Mouse (Mus musculus): ENCODE measurements around the gene Nkx1-1. TPM values are rescaled to one million over a fixed set of nuclear protein-coding genes. Genes with fewer than 3 reads are reported as not detected.

The Nkx1-1 gene
- 0.11 TPM in 1 of 2 replicates, not detected in the other for polyA plus RNA-seq (2016; fragmentation: Nextera tagmentation; extraction: Ambion mirVana)

DNA sequence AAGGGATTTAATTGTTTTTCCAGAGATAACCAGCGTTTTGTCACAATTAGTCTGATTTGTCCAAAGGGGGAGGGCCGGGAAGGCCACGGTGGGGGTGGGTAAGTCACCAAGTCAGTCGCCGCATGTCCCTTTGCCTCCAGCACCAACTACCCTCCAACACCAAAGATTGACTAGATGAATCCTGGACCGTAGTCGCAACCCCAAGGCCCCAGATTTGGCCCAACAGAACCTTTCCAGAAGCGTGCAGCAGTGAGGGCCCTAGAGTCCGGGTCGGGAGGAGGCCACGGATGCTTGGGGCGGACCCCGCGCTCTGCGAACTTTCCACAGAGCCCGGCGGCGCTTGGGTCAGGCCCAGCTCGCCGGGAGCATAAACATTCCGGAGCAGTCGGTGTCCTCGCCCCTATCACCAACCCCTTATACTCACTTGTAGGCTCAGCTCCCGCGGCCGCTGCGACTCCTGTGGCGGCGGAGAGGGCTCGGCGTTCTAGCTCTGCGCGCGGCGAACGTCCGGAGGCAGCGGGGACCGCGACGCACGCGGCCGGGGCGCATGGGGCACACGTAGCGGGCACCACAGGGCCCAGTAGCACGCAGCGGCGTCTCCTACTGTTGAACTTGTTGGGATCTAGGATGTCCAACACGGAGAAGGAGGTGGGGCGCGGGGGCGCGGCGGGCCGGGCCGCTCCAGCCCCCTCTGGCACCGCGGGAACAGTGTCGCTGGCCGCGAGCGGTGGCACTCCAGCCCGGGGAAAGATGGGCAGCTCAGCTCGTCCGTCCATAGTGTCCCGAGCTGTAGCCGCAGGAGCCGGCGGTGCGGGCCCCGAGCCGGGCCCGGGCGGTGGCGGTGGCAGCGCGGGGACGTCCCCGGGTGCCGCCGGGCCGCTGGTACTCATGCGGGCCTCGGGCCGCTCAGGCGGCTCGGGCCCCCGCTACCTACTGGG, at the start of gene Nkx1-1:
Gene Nkx1-1, minus strand, starts transcription at position 776 of the 938 bp plus-strand sequence.
- Histone ChIP-seq H3K4me3 (peak within 1 kb of the TSS; percentile 50), H3K4me1 (peaks cover 59% of the 10 kb centered on the region), H3K27me3 (ENCODE audit: low read depth, poor library complexity, severe bottlenecking) (peaks cover 100% of the 10 kb centered on the region), H3K27ac (replicated peaks) (no peak within 1 kb of the TSS), H3K36me3 (no peaks in the 10 kb centered on the region), H3K9me3 (replicated peaks) (no peaks in the 10 kb centered on the region)
- under 1% methylated on average over 90 of the region's 90 CpGs for WGBS
- peak; percentile 53 for DNase-seq (ENCODE audit: low spot score)

DNA sequence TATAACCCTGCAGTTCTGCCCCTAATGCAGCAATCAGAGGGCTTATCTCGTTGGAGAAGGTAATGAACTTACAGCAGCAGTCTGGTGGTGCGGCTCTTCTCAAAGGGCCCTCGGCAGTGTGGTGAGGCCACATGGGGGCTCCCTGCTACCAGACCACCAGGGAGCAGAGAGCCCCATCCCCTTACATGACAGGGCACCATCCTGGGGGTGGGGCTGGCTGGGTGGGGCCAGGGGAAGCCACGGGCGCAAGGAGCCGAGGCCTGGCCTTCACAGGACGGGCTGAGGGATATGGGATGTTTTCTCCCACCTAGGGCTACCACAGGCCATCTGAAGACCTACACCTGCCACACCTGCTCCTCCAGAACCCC, 47.5 kb upstream of the Nkx1-1 start:
- Histone ChIP-seq H3K27ac (replicated peaks) (peak overlapping the region; percentile 38; the same call in 1 of the 2 replicates), H3K4me1 (peaks cover 24% of the 10 kb centered on the region), H3K36me3 (no peaks in the 10 kb centered on the region), H3K9me3 (replicated peaks) (no peaks in the 10 kb centered on the region), H3K27me3 (ENCODE audit: low read depth, poor library complexity, severe bottlenecking) (peaks cover 4% of the 10 kb centered on the region; the same call in 1 of the 2 replicates), H3K4me3 (no peak overlapping the region)
- no peak for DNase-seq (ENCODE audit: low spot score)
- WGBS: 64% methylated on average over 7 of the region's 7 CpGs

DNA sequence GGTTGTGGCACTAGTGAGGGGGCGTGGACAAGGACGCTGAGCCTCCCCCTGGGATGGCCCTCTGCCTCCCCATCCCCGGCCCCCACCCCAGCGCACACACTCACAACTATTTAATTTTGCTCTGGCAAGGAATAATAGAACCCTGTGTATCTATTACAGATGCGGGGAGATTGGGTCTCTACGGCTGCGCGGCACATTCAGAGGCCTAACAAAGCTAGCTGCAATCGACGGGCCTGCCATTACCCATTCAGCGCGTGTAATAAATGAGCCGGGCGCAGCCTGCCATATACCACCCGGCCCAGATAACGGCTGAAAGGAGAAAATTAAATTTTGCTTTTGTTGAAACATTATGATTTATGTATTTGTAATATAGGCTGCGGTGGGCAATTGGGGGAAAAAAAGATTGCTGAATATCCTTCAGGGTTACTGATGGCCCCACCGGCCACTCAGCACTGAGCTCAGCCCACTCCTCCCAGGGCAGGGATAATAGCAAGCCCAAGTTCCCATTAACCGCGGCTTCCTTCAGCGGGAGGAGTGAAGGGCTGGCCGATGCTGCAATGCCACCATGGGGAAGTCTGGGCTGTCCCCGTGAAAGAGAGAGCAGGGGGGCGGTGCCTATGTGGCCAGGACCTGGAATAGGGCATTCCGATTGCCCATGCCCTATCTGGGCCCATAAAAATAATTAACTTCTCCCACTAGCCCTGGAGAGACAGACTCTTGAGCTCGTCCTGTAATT, 47.0 kb upstream of the Nkx1-1 start:
- Histone ChIP-seq H3K27me3 (ENCODE audit: low read depth, poor library complexity, severe bottlenecking) (no peaks in the 10 kb centered on the region), H3K9me3 (replicated peaks) (no peaks in the 10 kb centered on the region), H3K27ac (replicated peaks) (peak overlapping the region; percentile 38; the same call in 1 of the 2 replicates), H3K36me3 (no peaks in the 10 kb centered on the region), H3K4me3 (no peak overlapping the region), H3K4me1 (peaks cover 24% of the 10 kb centered on the region)
- DNase-seq (ENCODE audit: low spot score): no peak
- 72% methylated on average over 26 of the region's 26 CpGs for WGBS

DNA sequence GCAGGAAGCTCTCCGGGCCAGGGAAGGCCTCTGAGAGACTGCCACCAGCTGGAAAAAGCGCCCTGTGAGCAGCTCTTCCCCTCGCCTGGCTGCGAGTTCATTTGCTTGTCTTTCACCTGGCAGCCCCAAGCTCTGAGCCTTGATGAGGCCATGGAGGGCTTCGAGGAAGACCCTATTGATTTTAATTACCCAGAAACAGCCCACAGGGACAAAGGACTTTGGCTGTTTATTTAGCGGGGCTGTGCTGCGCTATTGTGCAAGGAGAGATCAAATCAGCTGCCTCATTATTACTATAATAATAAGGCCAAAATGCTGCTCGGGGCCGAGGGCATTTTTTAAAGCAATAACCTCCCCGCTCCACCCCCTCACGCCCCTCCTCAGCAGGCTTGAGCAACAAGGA, 31.7 kb upstream of the Nkx1-1 start:
- Histone ChIP-seq H3K9me3 (replicated peaks) (no peaks in the 10 kb centered on the region), H3K36me3 (no peaks in the 10 kb centered on the region), H3K4me3 (no peak overlapping the region), H3K27ac (replicated peaks) (peak overlapping the region; percentile 58), H3K27me3 (ENCODE audit: low read depth, poor library complexity, severe bottlenecking) (peaks cover 26% of the 10 kb centered on the region), H3K4me1 (peaks cover 31% of the 10 kb centered on the region)
- DNase-seq (ENCODE audit: low spot score): no peak
- 60% methylated on average over 11 of the region's 11 CpGs for WGBS

DNA sequence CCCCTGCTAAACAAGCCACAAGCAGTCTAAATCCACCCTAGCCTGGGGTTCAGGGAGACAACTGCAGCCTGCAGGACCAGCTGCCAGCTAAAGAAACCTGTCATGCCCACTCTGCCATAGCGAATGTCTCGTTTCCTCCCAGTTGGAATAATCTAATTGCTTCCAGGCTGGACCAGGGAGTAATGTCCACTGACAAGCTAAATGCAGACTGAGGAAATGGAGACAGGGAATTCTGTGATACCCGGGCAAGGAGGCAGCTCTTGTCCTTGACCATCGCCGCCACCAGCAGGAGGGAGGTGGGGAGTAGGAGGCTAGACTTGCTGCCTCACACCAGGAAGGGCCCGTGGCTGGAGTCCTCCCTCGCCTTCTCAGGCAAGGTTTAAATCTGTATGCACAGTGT, 30.6 kb upstream of the Nkx1-1 start:
- WGBS: 77% methylated on average over 7 of the region's 7 CpGs
- Histone ChIP-seq H3K4me3 (no peak overlapping the region), H3K4me1 (peaks cover 31% of the 10 kb centered on the region), H3K9me3 (replicated peaks) (no peaks in the 10 kb centered on the region), H3K27ac (replicated peaks) (peak overlapping the region; percentile 58; the same call in 1 of the 2 replicates), H3K36me3 (no peaks in the 10 kb centered on the region), H3K27me3 (ENCODE audit: low read depth, poor library complexity, severe bottlenecking) (peaks cover 35% of the 10 kb centered on the region)
- DNase-seq (ENCODE audit: low spot score): no peak

DNA sequence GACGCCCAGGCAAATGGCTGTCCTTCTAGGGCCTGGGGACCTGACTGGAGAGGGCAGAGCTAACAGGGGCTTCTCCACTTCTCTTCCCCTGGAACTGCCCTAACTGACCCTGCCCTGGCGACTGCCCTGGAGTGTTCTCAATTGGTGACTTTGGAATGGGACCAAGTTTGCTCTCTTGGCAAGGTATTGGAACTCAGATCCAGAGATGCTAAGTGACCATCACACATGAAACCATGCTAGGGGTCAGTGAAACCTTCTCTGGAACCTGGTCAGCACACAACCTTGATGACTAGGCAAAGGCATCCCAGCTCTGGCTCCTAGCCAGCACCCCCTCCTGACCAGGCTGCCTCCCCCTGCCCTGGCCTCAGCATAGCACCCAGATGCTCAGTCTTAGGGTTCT, 25.3 kb upstream of the Nkx1-1 start:
- WGBS: 85% methylated on average over 2 of the region's 2 CpGs
- Histone ChIP-seq H3K27ac (replicated peaks) (no peak overlapping the region), H3K9me3 (replicated peaks) (no peaks in the 10 kb centered on the region), H3K4me3 (no peak overlapping the region), H3K4me1 (peaks cover 12% of the 10 kb centered on the region), H3K27me3 (ENCODE audit: low read depth, poor library complexity, severe bottlenecking) (peaks cover 37% of the 10 kb centered on the region), H3K36me3 (no peaks in the 10 kb centered on the region)
- DNase-seq (ENCODE audit: low spot score): no peak

DNA sequence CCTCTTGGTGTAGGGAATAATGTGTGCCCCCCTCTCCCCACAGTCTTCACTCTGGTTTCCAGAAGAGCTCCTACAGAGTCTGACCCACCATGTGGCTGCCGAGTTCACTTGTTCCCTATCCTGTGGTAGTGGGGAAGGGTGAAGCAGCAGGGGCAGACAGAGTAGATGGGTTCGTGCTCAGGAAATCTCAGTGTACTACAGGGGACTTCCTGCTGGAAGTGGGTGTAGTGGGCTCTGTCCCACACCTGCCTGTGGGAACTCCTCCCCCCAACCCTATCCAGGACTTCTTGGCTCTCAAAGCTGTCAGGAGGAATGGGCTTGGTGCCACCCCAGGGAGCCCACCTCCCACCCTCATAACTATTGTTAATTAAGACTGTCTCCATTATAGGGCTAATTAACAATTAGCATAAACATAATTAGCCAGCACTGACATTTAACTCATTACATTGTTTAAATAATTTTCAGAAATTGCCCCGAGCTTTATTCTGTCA, 24.4 kb upstream of the Nkx1-1 start:
- Histone ChIP-seq H3K27me3 (ENCODE audit: low read depth, poor library complexity, severe bottlenecking) (peaks cover 27% of the 10 kb centered on the region), H3K4me1 (peaks cover 5% of the 10 kb centered on the region), H3K9me3 (replicated peaks) (no peaks in the 10 kb centered on the region), H3K4me3 (no peak overlapping the region), H3K36me3 (no peaks in the 10 kb centered on the region), H3K27ac (replicated peaks) (no peak overlapping the region)
- DNase-seq (ENCODE audit: low spot score): no peak
- 62% methylated on average over 3 of the region's 3 CpGs for WGBS

DNA sequence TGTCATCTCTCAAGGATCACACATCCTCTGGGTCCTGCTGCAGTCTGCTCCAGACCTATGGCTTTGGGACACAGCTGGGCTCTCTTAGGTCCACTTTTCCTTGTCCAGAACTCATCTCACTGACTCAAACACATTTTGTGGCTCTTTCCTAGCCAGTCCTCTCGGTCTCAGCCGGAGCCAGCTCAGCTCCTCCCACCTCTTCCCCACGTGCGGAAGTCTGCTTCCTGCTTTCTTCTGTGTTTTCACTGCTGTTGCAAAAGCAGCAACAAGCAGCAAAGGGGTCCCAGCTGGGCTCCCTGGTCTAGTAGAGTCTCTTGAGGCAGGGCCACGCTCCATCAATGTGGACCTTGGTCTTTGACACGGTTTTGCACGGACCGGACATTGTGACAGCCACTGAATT, 22.0 kb upstream of the Nkx1-1 start:
- Histone ChIP-seq H3K36me3 (no peaks in the 10 kb centered on the region), H3K4me1 (no peaks in the 10 kb centered on the region), H3K4me3 (no peak overlapping the region), H3K27me3 (ENCODE audit: low read depth, poor library complexity, severe bottlenecking) (peaks cover 20% of the 10 kb centered on the region), H3K27ac (replicated peaks) (no peak overlapping the region), H3K9me3 (replicated peaks) (no peaks in the 10 kb centered on the region)
- no peak for DNase-seq (ENCODE audit: low spot score)
- 71% methylated on average over 8 of the region's 8 CpGs for WGBS

DNA sequence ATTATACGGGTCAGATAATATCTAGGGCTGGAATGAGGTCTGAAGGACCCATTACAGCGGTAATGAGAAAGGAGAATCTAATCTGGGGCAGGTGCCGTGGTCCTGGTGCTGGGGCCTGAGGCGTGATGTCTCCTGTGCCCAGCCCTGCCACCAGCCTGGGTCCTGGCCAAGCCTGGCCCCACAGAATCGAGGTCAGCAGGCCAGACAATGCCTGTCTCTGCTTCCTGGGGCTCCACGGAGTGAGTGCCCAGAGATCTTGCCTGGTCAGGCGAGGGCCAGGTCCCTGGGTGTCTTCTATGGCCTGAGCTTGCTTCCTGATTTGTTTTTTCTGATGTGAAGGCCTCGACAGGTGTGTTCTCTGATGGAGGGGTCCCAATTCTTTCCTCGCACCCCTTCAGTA, 10.0 kb upstream of the Nkx1-1 start:
- no peak for DNase-seq (ENCODE audit: low spot score)
- H3K4me3 ChIP-seq: no peak overlapping the region
- peaks cover 71% of the 10 kb centered on the region for H3K27me3 ChIP-seq (ENCODE audit: low read depth, poor library complexity, severe bottlenecking)
- no peaks in the 10 kb centered on the region for H3K9me3 ChIP-seq (replicated peaks)
- peaks cover 21% of the 10 kb centered on the region for H3K4me1 ChIP-seq
- no peak overlapping the region for H3K27ac ChIP-seq (replicated peaks)
- 57% methylated on average over 9 of the region's 9 CpGs for WGBS
- H3K36me3 ChIP-seq: no peaks in the 10 kb centered on the region

DNA sequence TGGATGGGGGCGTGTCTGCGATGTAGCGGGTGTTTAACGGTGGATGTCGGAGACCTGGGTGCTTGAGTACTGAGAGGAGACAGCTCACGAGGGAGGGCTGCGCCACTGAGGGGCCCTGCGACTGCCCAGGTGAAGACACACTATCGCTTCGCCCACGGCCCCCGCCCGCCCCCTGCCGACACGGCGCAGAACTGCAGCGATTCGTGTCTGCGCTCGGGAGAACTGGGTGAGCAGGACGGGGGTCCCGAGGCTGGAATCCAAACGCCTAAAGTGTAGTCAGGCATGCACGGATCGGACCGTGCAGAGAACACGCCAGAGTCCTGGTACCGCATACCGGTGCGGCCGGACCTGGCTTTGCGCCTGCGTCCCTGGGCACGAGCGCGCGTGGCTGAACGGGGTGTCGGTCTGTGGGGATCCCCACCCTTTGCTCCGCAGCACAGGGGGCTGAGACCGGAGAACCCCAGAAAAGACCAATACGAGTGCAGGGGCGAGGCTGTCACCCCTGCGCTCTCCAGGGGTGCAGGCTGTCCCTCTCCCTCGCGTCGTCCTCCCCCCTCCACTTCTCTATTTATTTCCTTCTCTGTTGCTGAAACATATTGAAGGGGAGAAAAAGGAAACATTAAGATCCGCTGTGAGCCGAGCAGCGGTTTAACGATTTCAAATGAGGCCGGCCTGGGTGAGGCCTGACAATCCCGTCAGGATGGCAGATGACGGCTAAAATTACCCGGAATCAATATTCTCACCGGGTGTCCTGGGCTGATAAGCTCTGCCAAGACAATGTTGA, 9.3 kb upstream of the Nkx1-1 start:
- H3K36me3 ChIP-seq: no peaks in the 10 kb centered on the region
- H3K27me3 ChIP-seq (ENCODE audit: low read depth, poor library complexity, severe bottlenecking): peaks cover 78% of the 10 kb centered on the region
- 6% methylated on average over 56 of the region's 56 CpGs for WGBS
- peaks cover 21% of the 10 kb centered on the region for H3K4me1 ChIP-seq
- H3K4me3 ChIP-seq: peak overlapping the region; percentile 50
- DNase-seq (ENCODE audit: low spot score): peak; percentile 82
- no peak overlapping the region for H3K27ac ChIP-seq (replicated peaks)
- H3K9me3 ChIP-seq (replicated peaks): no peaks in the 10 kb centered on the region

DNA sequence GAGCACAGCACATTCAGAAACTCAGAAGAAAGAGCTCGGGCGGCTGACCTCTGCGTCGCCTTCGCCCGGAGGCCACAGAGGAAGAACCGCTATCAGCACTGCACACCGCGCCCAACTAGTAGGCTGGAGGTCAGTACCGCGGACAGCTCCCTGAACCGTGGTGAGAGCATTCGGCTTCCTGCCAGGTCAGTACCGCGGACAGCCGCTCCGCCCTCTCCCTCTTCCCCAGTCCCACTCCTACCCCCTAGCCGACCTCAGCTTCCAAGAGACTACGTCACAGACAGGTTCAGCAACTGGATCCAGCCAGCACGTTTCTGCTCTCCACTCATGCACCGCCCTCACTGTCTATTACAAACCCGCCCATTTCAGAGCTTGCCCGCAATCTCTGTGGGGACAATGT, 4.4 kb upstream of the Nkx1-1 start:
- DNase-seq (ENCODE audit: low spot score): peak; percentile 90
- peaks cover 99% of the 10 kb centered on the region for H3K27me3 ChIP-seq (ENCODE audit: low read depth, poor library complexity, severe bottlenecking)
- no peak overlapping the region for H3K4me3 ChIP-seq
- no peak overlapping the region for H3K27ac ChIP-seq (replicated peaks)
- H3K36me3 ChIP-seq: no peaks in the 10 kb centered on the region
- 3% methylated on average over 23 of the region's 23 CpGs for WGBS
- no peaks in the 10 kb centered on the region for H3K9me3 ChIP-seq (replicated peaks)
- peaks cover 43% of the 10 kb centered on the region for H3K4me1 ChIP-seq

DNA sequence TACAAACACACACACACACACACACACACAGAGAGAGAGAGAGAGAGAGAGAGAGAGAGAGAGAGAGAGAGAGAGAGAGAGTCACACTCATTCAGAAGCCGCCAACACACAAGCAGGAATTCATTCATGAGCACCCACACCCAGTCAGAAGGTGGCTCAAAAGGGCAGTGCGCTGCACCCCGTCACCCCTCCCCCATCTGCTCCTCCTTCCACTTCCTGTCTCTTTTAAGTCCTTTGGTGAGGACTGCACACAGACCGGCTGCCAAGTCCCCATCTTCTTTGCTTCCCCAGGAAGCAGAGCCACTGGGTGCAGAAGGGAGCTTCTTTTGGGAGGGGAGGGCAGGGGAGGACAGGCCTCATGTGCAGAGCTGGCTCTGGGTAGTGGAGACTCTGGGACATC, 2.2 kb upstream of the Nkx1-1 start:
- DNase-seq (ENCODE audit: low spot score): no peak
- no peak overlapping the region for H3K4me3 ChIP-seq
- no peaks in the 10 kb centered on the region for H3K36me3 ChIP-seq
- no peaks in the 10 kb centered on the region for H3K9me3 ChIP-seq (replicated peaks)
- peaks cover 48% of the 10 kb centered on the region for H3K4me1 ChIP-seq
- peaks cover 99% of the 10 kb centered on the region for H3K27me3 ChIP-seq (ENCODE audit: low read depth, poor library complexity, severe bottlenecking)
- WGBS: 0% methylated on average over 4 of the region's 4 CpGs
- no peak overlapping the region for H3K27ac ChIP-seq (replicated peaks)
